Mouse (Mus musculus): ENCODE results near the gene Dcaf4. TPM values are rescaled to one million over a fixed set of nuclear protein-coding genes. Genes with fewer than 3 reads are reported as not detected.

The Dcaf4 gene
- polyA plus RNA-seq, 1 experiment from 2014 or later = 27.3 TPM

Other genes with a start within 250 kb of the Dcaf4 start
- gene Dpf3, start 32.8 kb upstream of the Dcaf4 start, polyA plus RNA-seq (2015; fragmentation: Nextera tagmentation; extraction: Ambion mirVana) = 8.6 TPM in 2 replicates
- gene Zfyve1, start 76.8 kb downstream of the Dcaf4 start, polyA plus RNA-seq (2015; fragmentation: Nextera tagmentation; extraction: Ambion mirVana) = 11.3 and 11.7 TPM in 2 replicates
- gene Rbm25, start 110.8 kb downstream of the Dcaf4 start, polyA plus RNA-seq (2015; fragmentation: Nextera tagmentation; extraction: Ambion mirVana) = 219 and 237 TPM in 2 replicates
- 82.5 and 85.1 TPM in 2 replicates for gene Psen1, start 167.7 kb downstream of the Dcaf4 start, polyA plus RNA-seq (2015; fragmentation: Nextera tagmentation; extraction: Ambion mirVana)
- gene Papln, start 243.2 kb downstream of the Dcaf4 start, polyA plus RNA-seq (2015; fragmentation: Nextera tagmentation; extraction: Ambion mirVana) = 3.6 and 3.7 TPM in 2 replicates

Measured in intestine, embryonic 15.5 days (tissue).